8 mouse cellular contexts compared by ENCODE assay signal in the genomic region with DNA sequence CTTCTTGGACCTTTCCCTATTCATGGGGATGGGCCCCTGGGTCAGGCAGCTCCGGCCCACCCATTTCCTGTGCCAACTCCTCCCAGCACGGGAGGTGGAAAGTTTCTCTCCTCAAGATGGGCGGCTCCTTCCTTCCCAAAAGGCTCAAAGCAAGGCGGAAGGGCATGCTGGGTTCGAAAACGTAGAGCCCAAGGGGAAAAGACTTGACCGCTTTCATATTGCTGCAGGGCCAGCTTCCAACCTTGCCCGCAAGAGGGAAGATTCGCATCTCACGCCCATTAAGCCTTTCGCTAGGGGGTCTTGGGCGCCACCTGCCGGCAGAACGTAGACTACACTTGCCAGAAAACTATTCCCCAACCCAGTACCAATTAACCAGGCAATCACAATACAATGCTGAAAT. TPM values are rescaled to one million over a fixed set of nuclear protein-coding genes. Genes with fewer than 3 reads are reported as not detected.
DNase-seq lines count a peak whose midpoint lies in the region; ATAC-seq and TF ChIP-seq lines count a peak whose summit lies in the region.

No protein-coding gene starts in this region.

- peaks cover 10% of the 10 kb centered on the region for H3K4me1 ChIP-seq in embryonic facial prominence, embryonic 11.5 days (ENCODE audit: control insufficient read depth, insufficient read depth, low read length)
- peaks cover 26% of the 10 kb centered on the region for H3K4me1 ChIP-seq in heart, adult 2 months (ENCODE audit: control insufficient read depth, insufficient read depth, low read length)
- peaks cover 62% of the 10 kb centered on the region for H3K4me1 ChIP-seq in limb, embryonic 12.5 days (replicated peaks)
- H3K4me1 ChIP-seq in midbrain, embryonic 13.5 days (replicated peaks) = peaks cover 66% of the 10 kb centered on the region

- H3K27ac ChIP-seq in embryonic facial prominence, embryonic 11.5 days (replicated peaks; ENCODE audit: low read depth, low read length) = no peak overlapping the region
- H3K27ac ChIP-seq in heart, adult 2 months = peak overlapping the region; percentile 95
- 0 out of 2 replicates have a peak overlapping the region, but pooled peaks have one; percentile 12 for H3K27ac ChIP-seq in limb, embryonic 12.5 days
- no peak overlapping the region for H3K27ac ChIP-seq in midbrain, embryonic 13.5 days

- peak; percentile 96 for TF ChIP-seq CTCF in heart, adult 2 months (IDR thresholded peaks at IDR 0.05)

- ATAC-seq in embryonic facial prominence, embryonic 11.5 days (replicated peaks; ENCODE audit: insufficient number of reproducible peaks, low FRiP score, low TSS enrichment, low read depth) = no peak
- no peak for ATAC-seq in limb, embryonic 12.5 days (ENCODE audit: insufficient number of reproducible peaks, insufficient read depth, low FRiP score, low TSS enrichment, low read depth)
- ATAC-seq in midbrain, embryonic 13.5 days = no peak

- 2% methylated on average over 14 of the region's 14 CpGs for WGBS in embryonic facial prominence, embryonic 11.5 days
- WGBS in heart, adult 2 months = 2% methylated on average over 14 of the region's 14 CpGs
- 2% methylated on average over 14 of the region's 14 CpGs for WGBS in limb, embryonic 12.5 days
- WGBS in midbrain, embryonic 13.5 days = 4% methylated on average over 14 of the region's 14 CpGs

- H3K4me3 ChIP-seq in embryonic facial prominence, embryonic 11.5 days (ENCODE audit: low read depth, low read length) = peak overlapping the region; percentile 88
- peak overlapping the region; percentile 73 for H3K4me3 ChIP-seq in heart, adult 2 months
- peak overlapping the region; percentile 96 for H3K4me3 ChIP-seq in limb, embryonic 12.5 days (replicated peaks)
- peak overlapping the region; percentile 95 for H3K4me3 ChIP-seq in midbrain, embryonic 13.5 days (replicated peaks)

- no peaks in the 10 kb centered on the region for H3K27me3 ChIP-seq in embryonic facial prominence, embryonic 11.5 days (ENCODE audit: control insufficient read depth, insufficient read depth, low read length)
- no peaks in the 10 kb centered on the region for H3K27me3 ChIP-seq in heart, adult 2 months (ENCODE audit: control insufficient read depth, insufficient read depth, low read length)
- no peaks in the 10 kb centered on the region for H3K27me3 ChIP-seq in limb, embryonic 12.5 days
- H3K27me3 ChIP-seq in midbrain, embryonic 13.5 days = no peaks in the 10 kb centered on the region

- H3K4me2 ChIP-seq in embryonic facial prominence, embryonic 11.5 days (ENCODE audit: low read depth, low read length) = peak overlapping the region; percentile 93
- H3K4me2 ChIP-seq in limb, embryonic 12.5 days = peak overlapping the region; percentile 98
- peak overlapping the region; percentile 97 for H3K4me2 ChIP-seq in midbrain, embryonic 13.5 days (replicated peaks)

- peak; percentile 92 for DNase-seq in adrenal gland, postnatal 14 days
- DNase-seq in embryonic facial prominence, embryonic 11.5 days (ENCODE audit: low spot score) = peak; percentile 92
- peak; percentile 90 to 95 for DNase-seq in heart, adult 2 months
- peak; percentile 91 for DNase-seq in kidney, adult 18-20 months
- DNase-seq in skeletal muscle tissue, adult 2 months (ENCODE audit: low read depth, low spot score) = peak; percentile 86
- DNase-seq in yolk sac, embryonic 10.5 days (ENCODE audit: low spot score) = peak; percentile 78

- no peaks in the 10 kb centered on the region for H3K9me3 ChIP-seq in embryonic facial prominence, embryonic 11.5 days (replicated peaks; ENCODE audit: control insufficient read depth, low read length)
- no peaks in the 10 kb centered on the region for H3K9me3 ChIP-seq in limb, embryonic 12.5 days
- H3K9me3 ChIP-seq in midbrain, embryonic 13.5 days = no peaks in the 10 kb centered on the region

- peaks cover 3% of the 10 kb centered on the region for H3K36me3 ChIP-seq in embryonic facial prominence, embryonic 11.5 days (replicated peaks; ENCODE audit: control insufficient read depth, insufficient read depth, low read depth, low read length)
- H3K36me3 ChIP-seq in heart, adult 2 months (ENCODE audit: control insufficient read depth, insufficient read depth, low read length) = no peaks in the 10 kb centered on the region
- peaks cover 38% of the 10 kb centered on the region for H3K36me3 ChIP-seq in limb, embryonic 12.5 days
- H3K36me3 ChIP-seq in midbrain, embryonic 13.5 days = peaks cover 33% of the 10 kb centered on the region

- no peaks in the 10 kb centered on the region for H3K79me2 ChIP-seq in heart, adult 2 months (replicated peaks; ENCODE audit: control insufficient read depth, insufficient read depth, low read length)

- TF ChIP-seq POLR2A in heart, adult 2 months (IDR thresholded peaks at IDR 0.05; ENCODE audit: insufficient read depth, low read depth, low read length) = peak; percentile 45; the same call in 1 of the 2 replicates

- TF ChIP-seq EP300 in heart, adult 2 months (IDR thresholded peaks at IDR 0.05; ENCODE audit: insufficient read depth, low read depth, low read length) = peak; percentile 93

- peak overlapping the region; percentile 100 for H3K9ac ChIP-seq in embryonic facial prominence, embryonic 11.5 days (replicated peaks; ENCODE audit: low read length)
- peak overlapping the region; percentile 91 for H3K9ac ChIP-seq in heart, adult 2 months (ENCODE audit: low read depth, low read length)
- peak overlapping the region; percentile 98 for H3K9ac ChIP-seq in limb, embryonic 12.5 days (replicated peaks)
- peak overlapping the region; percentile 99 for H3K9ac ChIP-seq in midbrain, embryonic 13.5 days (replicated peaks)

- intact Hi-C loops in heart, adult 2 months (cut with DNase I) = loop anchor here (1.0 to 5.0 kb wide), 7 partner anchors 16 to 400 kb away; a partner anchor contains a TSS

RNA-seq across cellular contexts. Expression of a gene that starts 1.6 kb away (rescaled TPM):
- total RNA-seq in adrenal gland, postnatal 14 days (2021) = 29.1 and 29.3 TPM in 2 replicates
- polyA plus RNA-seq in embryonic facial prominence, embryonic 11.5 days (2014; fragmentation: Nextera tagmentation; extraction: Ambion mirVana) = 4.5 and 5.5 TPM in 2 replicates
- 100 to 1,000 TPM; 128 to 137 TPM for total RNA-seq in heart, adult 2 months (2021)
- polyA plus RNA-seq in heart, adult 2 months (2012; rRNA removed) = 100 and 121 TPM in 2 replicates
- polyA plus RNA-seq in limb, embryonic 12.5 days (2016; fragmentation: Nextera tagmentation; extraction: Ambion mirVana) = 15.9 and 16.5 TPM in 2 replicates
- 8.9 and 10.5 TPM in 2 replicates for polyA plus RNA-seq in midbrain, embryonic 13.5 days (2015; fragmentation: Nextera tagmentation; extraction: Ambion mirVana)

RNA-seq across cellular contexts. Expression of a gene that starts 1.8 kb away (rescaled TPM):
- total RNA-seq in adrenal gland, postnatal 14 days (2021) = 41.3 and 50.4 TPM in 2 replicates
- polyA plus RNA-seq in embryonic facial prominence, embryonic 11.5 days (2014; fragmentation: Nextera tagmentation; extraction: Ambion mirVana) = 137 and 151 TPM in 2 replicates
- total RNA-seq in heart, adult 2 months (2021) = 10 to 100 TPM; 24.2 to 26.3 TPM
- 75.7 and 80.7 TPM in 2 replicates for polyA plus RNA-seq in heart, adult 2 months (2012; rRNA removed)
- 140 and 143 TPM in 2 replicates for polyA plus RNA-seq in limb, embryonic 12.5 days (2016; fragmentation: Nextera tagmentation; extraction: Ambion mirVana)
- 179 and 197 TPM in 2 replicates for polyA plus RNA-seq in midbrain, embryonic 13.5 days (2015; fragmentation: Nextera tagmentation; extraction: Ambion mirVana)

RNA-seq across cellular contexts. Expression of a gene that starts 13.0 kb away (rescaled TPM):
- total RNA-seq in adrenal gland, postnatal 14 days (2021) = 212 and 214 TPM in 2 replicates
- 5.9 and 9.5 TPM in 2 replicates for polyA plus RNA-seq in embryonic facial prominence, embryonic 11.5 days (2014; fragmentation: Nextera tagmentation; extraction: Ambion mirVana)
- total RNA-seq in heart, adult 2 months (2021) = 10 to 100 TPM; 30.7 to 34.2 TPM
- polyA plus RNA-seq in heart, adult 2 months (2012; rRNA removed) = 61.3 and 61.5 TPM in 2 replicates
- 17.0 and 30.3 TPM in 2 replicates for polyA plus RNA-seq in limb, embryonic 12.5 days (2016; fragmentation: Nextera tagmentation; extraction: Ambion mirVana)
- polyA plus RNA-seq in midbrain, embryonic 13.5 days (2015; fragmentation: Nextera tagmentation; extraction: Ambion mirVana) = 7.1 and 9.5 TPM in 2 replicates

RNA-seq across cellular contexts. Expression of a gene that starts 23.5 kb away (rescaled TPM):
- not detected in 2 replicates for total RNA-seq in adrenal gland, postnatal 14 days (2021)
- polyA plus RNA-seq in embryonic facial prominence, embryonic 11.5 days (2014; fragmentation: Nextera tagmentation; extraction: Ambion mirVana) = not detected in 2 replicates
- total RNA-seq in heart, adult 2 months (2021) = not detected
- polyA plus RNA-seq in heart, adult 2 months (2012; rRNA removed) = not detected in 2 replicates
- 0.40 TPM in 1 of 2 replicates, not detected in the other for polyA plus RNA-seq in limb, embryonic 12.5 days (2016; fragmentation: Nextera tagmentation; extraction: Ambion mirVana)
- 0.15 TPM in 1 of 2 replicates, not detected in the other for polyA plus RNA-seq in midbrain, embryonic 13.5 days (2015; fragmentation: Nextera tagmentation; extraction: Ambion mirVana)

RNA-seq across cellular contexts. Expression of a gene that starts 39.0 kb away (rescaled TPM):
- total RNA-seq in adrenal gland, postnatal 14 days (2021) = 75.1 and 78.4 TPM in 2 replicates
- polyA plus RNA-seq in embryonic facial prominence, embryonic 11.5 days (2014; fragmentation: Nextera tagmentation; extraction: Ambion mirVana) = 17.5 and 22.0 TPM in 2 replicates
- 10 to 100 TPM; 17.5 to 18.6 TPM for total RNA-seq in heart, adult 2 months (2021)
- 33.6 and 40.1 TPM in 2 replicates for polyA plus RNA-seq in heart, adult 2 months (2012; rRNA removed)
- polyA plus RNA-seq in limb, embryonic 12.5 days (2016; fragmentation: Nextera tagmentation; extraction: Ambion mirVana) = 35.9 and 38.3 TPM in 2 replicates
- polyA plus RNA-seq in midbrain, embryonic 13.5 days (2015; fragmentation: Nextera tagmentation; extraction: Ambion mirVana) = 25.6 and 29.1 TPM in 2 replicates

Comparison
In these comparisons a context has a peak if more than half of its experiments do, and no peak if none do; other contexts are left out.
1. H3K27ac ChIP-seq: peak in heart, adult 2 months (single experiment) and limb, embryonic 12.5 days (single experiment); none in embryonic facial prominence, embryonic 11.5 days (single experiment) and midbrain, embryonic 13.5 days (single experiment).
2. Peak in every context shown above with its lines, with median percentiles within 50 percentile points of each other: DNase-seq, H3K4me2 ChIP-seq, H3K4me3 ChIP-seq and H3K9ac ChIP-seq.